Mouse (Mus musculus): Measurements from ENCODE around the gene St6galnac3.

DNA sequence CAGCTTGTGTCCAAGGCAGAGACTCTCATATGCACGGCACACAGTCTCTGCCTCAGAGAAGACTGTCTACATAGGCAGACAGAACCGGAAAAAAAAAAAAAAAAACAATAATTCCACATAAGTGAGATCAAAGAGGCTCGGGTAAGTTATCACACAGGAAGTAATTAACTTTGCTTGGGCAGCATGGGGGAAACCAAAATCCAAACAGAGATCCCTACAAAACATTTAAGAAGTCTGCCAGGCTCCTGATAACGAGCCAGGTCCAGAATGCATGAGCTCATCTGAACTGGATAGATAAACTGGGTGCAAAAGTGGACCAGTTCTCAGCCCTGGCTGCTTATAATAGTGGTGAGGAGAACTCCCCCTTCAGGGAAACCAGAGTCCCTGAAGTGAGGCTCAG lies 484.6 kb downstream of the St6galnac3 start:
- no peak for TF ChIP-seq CTCF (IDR thresholded peaks at IDR 0.05; ENCODE audit: low read depth, low read length)
- TF ChIP-seq POLR2A (IDR thresholded peaks at IDR 0.05; ENCODE audit: borderline replicate concordance, low read depth, low read length), result no peak
